Mouse (Mus musculus) kidney, adult 8-10 months (tissue): ENCODE measurements around the gene Tbx15.
A peak's percentile ranks its signal among the peaks of the same experiment; 100 is the strongest.

ENCODE experiments used
- DNase-seq, 2 experiments: peaks; one replicate each; pipeline ENCODE4 v3.0.0; 2022

Gene Tbx15

DNA sequence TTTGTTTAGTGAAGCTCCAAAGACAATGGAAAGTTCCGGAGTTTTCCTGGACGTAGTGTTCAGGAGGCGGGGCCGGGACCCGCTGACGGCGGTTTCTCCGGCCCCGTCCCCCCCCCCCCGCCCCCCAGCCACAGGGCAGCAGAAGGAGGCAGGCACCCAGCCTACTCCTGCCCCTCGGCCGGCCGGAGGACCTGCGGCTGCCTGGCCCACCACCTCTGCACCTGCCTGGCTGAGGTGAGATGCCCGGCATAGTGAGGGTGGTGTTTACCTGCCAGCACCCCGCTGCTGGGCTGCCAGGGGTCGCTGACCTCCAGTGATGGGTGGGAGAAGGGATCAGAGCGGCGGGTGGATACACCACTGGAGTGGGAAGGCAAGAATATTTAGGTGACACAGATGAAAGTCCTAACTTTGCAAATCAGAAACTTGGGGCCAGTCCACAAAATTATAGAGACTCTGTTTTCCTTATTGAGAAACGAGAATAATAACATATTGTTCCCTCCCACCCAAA, at the start of gene Tbx15:
Gene Tbx15, plus strand, starts transcription at position 169 of the 508 bp plus-strand sequence.
- no peak for DNase-seq

DNA sequence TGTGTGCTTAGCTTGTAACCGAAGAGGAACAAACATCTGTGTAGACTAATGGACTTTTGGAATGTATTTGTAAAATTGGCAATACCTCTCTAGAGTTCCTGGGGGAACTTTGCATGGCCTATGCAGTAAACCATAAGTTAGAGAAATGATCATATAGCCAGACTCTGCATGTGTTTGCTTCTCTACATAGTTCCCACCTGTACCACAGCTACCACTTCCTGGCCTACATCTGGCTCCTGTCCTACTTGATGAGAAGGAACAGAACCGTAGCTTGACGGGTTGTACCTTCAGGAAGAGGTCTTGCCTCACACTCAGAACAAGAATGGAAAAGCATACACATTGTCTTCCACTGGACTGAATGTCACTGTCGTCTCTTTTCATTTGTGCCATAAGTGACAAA, 46.6 kb upstream of the Tbx15 start:
- DNase-seq, result no peak

DNA sequence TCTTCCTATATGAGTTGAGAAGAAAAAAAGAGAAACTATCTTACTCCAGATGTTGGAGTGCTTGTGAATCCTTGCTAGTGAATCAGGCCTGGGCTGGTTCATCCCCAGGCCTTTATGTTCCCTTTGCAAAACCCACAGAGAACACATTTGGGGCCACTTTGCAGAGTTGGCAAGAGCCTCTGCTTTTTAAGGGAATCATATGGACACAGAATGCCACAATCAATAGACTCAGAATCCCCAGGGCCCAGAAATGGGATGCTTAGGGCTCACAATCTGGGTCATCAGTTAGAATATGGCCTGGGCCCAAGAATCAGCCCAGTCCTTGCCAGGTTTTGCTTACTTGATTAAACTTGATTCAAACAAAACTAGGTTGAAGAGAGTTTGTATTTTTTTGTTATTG, 36.9 kb upstream of the Tbx15 start:
- DNase-seq, result no peak

DNA sequence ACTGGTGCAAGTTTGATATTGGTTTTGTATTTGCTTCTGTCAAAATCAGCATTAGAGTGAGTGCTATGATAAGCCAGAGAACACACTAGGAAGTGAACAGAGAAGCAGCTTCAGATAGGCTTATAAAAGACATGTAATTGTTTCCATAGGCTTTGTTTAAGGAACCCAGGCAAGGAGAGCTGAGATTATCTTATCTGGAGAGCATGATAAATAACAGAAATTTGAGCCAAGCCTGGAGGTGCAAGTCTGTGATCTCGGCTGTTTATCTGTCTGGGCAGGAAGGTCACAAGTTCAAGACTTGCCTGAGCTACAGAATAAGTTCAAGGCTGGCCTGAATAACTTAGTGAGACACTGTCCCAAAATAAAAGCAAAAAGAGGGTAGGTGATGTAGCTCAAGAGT, 31.8 kb upstream of the Tbx15 start:
- no peak for DNase-seq

DNA sequence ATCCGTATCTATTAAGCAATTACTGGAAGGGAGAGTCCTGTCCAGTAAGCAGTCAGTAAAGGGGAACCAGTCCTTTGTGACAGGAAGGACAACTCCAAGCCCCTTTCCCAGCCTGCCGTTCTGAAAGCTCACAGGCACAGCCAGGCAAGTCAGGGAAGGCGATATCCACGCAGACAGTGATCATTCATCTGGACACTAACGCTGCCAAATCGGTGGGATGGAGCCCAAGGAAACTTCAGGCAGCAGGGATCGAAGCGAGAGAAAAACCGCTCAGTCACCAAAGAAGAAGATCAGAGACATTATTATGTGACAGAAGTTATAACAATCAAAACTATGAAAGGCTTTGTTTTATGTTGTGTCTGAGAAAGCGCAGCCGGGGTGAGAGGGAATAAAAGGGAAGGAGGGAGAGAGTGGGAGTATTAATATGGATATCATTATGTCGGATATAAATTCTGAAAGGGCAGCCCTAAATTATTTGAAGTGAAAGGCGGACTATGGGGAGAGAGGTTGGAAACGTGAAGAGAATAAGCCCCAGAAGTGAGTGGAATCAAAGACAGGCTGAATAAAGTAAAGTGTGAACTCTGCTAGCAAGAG, 29.0 kb upstream of the Tbx15 start:
- DNase-seq, result no peak

DNA sequence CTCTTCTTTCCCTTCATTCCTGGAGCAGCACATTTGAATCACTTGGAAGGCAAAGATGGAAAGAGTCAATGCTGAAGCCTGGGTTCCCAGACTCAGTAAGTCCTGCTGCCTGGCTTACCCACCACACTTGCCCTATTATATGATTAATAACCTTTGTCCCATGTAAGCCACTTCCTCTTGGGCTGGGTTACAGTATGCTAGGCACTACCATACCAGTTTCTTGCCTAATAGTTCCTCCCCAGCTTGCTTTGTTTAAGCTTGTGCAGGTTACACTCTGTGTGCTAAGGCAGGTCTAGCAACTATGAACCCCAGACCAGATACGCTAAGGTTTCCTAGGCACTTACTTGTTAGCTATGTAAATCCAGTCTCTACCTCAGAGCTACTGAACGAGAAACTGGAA, 12.4 kb upstream of the Tbx15 start:
- no peak for DNase-seq

DNA sequence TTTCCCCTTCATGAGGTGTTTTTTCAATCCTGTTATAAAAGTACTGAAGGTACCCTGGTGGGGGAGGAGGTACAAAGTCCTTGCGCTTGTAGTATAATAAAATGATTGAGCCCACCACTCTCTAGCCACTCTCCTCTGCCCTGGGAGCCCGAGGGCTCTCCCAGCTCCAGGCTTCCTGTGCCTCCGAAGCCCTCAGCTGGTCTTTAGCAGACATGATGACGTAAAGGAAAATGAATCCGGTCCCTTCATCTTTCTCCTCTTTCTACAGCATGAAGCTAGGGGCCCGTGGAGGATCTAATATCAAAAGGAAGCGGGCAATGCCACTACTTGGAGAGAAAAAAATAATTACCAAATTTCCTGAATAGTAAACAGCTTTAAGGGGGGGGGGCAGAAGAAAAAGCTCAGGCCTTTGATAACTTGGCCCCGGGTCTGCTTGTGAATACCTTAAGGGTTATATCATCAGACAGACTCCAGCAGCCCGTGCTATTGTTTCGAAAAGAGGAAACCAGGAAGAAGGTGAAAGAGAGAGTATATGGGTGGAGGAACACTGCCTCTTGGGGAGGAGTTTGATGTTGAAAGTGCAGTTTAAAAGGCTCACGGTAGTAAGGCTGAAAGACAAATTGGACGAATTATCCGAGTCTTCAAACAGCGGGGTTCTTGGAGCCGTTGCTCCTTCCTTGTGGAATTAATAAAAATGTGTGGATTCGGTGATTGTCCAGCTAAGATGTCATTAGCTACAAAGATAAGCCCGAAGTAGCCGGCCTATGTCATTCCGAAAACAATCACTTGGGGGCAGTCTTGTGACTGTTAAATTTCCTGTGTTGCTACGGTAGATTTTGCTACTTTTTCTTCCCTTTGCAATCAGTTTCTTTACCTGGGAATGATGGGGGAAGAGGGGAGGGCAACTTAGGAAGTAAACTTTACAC, 6.5 kb upstream of the Tbx15 start:
- peak; percentile 17 to 61 for DNase-seq

DNA sequence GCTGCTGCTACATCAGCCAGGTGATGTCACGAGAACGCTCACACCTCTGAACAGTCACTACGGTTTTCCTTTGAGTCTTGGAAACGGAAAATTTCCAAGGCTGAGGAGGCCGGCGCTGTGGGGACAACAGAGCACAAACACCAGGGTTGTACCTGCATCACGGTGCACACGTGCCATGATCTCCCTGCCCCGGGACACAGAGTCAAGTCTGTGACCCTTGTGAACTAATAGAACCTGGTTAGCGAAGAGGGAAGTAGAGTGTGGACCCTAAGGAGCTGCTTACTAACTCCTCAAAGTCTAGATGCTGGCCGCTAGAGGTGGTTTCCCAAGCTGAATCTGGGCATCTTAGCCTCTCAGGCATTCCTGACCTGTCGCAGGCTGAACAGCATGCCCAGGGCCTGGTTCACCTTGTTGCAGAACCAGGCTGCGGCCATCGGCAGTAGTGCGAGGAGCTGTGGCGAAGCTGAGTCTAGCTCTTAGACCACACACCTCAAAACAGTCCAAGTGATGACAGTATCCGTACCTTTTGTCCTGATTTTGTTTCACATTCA, 5.8 kb upstream of the Tbx15 start:
- DNase-seq, result no peak

DNA sequence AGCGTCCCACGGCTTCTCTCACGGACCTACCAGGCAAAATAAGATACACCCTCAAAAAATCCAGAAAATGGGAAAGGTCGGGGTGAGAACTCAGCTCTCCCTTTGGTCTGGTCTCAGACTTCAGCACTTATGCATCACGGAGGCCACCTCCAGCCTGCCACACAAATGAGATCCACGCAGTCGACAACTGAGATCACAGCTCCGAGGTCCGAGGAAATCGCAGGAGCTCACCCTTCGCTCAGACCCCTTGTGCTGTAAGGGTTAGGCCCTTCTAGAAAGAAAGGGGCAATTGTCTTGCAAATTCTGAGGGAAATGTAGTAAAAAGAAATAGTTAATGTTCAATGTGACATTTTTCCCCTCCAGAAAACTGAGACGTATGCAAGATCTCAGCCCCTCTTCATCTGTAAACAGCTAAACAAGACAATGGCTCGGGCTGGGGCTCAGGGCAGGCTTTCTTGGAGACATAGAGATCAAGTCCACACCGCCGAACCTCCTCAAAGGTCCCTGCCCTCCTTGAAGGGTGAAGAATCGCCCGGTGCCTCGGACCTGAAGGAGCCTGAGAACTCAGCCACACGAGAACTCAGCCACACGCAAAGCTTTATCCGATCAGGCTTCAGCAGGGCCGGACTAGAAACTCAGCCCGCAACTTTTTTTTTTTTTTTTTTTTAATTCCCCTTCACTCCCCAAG, 4.9 kb upstream of the Tbx15 start:
- no peak for DNase-seq

DNA sequence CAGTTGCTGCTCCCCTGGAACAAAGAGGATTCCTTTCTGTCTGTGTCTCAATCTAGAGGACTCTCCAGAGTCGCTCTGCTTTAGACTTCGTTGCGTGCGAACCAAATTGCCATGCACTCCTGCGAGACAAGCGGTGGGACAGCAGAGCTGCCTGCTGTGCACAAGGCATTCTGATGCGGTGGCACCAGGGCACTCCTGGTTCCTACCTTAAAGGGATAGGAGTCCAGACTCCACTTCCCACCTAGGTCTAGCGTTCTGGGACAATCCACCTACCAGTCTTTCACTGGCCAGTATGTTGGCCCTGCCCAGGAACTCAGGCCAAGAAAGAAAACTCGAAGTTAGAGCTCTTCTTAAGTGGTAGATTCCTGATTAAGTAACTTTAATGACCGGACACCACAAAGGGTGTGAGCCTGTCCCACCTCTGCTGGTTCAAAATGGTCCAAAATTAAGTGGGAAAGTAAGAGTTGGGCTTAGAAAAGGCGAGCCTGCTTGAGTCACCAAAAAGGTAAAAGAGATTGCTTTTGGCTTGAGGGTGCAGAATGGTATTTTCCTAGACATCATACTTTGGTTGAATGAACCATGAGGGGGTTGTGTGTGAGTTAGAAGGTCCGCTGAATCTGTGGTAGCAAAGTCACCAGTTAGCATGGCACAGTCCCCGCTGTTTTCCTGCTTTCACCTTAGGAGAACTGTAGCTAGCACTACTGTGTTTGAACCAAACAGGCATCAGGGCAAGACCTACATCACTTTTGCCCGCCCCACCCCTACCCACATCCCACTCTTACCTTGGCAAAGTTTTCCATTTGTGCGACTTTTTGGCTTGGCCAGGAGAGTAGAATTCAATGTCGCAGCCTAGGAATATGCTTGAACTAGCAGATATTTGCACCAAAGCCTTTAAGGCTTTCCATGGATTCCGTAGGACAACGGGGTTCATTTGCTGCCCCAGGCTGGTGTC, 4.1 kb upstream of the Tbx15 start:
- no peak for DNase-seq

DNA sequence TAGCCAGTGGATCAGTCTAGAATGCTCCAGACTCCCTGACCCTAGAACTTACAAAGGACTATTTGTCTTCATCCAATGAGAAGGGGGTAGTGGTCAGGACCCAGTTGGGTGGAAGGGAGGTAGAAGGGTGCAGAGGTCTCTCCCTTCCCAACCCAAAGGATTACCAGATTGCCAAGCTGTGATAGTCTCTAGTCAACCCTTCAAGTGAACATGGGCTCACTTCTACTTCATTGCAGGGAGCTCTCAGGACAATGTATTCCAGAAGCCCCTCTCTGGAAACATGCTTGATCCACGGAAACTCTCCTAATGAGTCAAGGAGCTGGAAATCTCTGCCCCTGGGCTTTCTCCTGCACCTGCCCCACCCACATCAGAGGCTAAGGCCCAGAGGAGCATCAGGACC, 1.5 kb upstream of the Tbx15 start:
- DNase-seq, result no peak

DNA sequence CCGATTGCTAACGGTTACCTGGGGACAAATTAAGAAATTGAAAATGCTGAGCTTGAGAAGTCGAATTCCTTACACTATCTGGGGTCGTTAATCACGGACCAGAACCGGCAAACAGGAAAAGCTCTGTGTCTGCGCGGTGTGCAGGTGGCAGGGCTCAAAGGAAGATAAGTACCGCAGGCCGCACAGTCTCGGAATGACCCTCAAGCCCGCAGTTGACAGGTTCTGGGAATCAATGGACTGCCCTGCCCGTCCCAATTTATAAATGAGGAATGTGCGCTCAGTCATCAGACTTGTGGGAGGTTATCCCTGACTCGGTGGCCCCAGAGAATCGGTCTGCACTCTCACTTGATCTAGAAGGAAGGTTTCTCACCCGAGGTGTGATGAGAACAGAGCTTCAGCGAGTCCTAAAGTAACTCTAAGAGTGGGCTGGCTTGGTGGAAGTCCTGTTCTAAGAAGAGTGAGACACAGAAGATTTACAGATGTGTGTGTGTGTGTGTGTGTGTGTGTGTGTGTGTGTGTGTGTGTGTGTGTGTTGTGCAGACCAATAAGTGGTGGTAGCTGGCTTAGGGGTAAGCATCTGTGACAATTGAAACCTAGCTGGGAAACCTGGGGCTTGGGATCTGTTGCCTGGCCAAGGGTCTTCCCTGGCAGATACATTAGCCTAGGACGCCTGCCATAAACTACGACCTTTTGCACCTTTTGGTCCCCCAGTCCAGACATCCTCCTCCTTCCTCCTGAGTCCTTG, 708 bp upstream of the Tbx15 start:
- no peak for DNase-seq

DNA sequence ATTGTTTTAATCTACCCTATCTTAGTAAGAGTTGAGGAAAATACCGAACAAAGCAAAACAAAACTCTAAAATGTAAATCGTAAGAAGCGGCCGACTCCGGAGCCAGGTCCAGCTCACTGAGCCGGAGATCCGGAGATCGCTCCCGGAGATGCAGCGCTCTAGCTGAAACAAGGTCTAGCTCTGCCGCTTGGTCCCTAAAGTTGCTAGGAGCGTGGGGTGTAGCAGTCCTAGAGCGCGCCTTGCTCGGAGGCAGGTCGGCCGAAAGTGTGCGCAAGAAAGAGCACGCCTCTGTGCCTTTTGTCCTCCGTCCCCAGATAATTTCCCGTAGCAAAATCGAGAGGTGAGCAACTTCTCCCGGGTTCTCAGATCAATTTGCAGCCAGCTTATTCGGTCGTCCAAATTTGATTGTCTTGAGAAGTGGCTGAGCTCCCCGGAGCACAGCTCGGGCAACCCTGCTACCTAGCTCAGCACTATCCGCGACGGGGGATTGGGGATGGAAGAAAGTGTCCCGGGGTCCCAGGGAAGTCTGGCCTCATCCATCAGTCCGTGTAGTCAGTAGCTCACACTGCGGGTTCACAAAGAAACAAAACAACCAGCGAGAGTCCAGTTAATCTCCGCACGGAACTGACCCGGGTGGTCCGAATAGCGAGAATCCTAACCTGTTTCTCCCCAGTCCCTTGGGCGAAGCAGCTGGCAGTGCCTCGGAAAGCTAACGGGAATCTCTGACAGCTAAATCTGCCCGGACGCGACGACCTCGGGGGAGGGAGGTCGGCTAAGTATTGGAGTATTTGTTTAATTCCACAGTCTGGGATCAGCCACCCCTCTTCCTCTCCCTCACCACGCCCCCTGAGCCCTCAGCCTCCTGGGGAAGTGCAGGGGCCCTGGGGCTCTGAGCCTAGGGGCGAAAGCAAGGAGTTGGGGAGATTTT, 894 bp downstream of the Tbx15 start:
- no peak for DNase-seq

DNA sequence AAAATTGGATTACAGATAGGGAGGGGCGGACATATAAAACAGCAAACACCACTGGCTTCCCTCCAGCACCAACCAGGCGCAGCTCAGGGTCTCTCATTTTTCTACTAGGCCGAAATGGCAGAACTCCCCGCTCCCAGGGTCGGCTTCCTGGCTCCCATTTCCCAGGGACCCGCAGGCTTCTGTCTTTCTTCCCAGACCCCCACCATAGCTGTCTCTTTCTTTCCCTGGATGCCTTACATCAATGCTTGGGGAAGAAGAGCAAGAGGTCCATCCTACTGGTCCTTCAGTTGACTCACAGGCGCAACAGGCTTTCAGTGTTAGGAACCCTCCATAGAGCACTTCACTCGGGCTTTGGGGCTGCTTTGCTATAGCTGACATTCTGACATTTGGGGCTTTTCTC, 2.3 kb downstream of the Tbx15 start:
- DNase-seq, result no peak

DNA sequence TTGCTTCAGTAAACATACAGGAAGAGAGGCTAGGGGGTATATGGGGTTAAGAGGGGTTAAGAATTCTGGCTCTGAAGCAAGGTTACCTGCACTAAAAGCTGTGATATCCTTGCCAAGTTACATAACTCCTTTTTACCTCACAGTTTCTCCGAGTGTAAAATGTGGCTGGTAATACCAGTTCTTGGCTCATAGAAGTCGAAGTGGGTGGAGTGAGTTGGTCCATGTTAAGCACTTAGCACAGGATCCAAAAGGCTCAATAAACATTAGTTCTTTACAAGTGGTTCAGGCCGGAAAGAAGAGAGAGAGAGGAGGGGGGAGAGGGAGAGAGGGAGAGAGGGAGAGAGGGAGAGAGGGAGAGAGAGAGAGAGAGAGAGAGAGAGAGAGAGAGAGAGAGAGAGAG, 5.2 kb downstream of the Tbx15 start:
- DNase-seq, result no peak

DNA sequence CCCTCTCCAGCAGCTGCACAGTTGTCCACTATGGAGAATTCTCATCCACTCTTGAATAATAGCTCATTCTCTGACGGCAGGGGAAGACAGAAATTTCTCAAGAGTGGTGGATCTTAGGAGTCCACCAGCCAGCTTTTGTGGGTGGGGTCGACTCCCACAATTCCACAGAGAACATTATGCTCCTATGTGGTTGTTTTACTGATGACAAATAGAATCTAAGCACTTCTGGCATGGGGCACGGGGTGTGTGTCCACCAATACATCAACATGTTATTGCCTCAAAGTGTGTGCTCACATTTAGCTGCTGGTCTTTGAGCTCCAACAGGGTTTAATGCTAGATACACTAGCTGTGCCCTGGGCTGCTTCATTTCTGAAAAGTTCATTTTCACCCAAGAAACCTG, 6.4 kb downstream of the Tbx15 start:
- no peak for DNase-seq

DNA sequence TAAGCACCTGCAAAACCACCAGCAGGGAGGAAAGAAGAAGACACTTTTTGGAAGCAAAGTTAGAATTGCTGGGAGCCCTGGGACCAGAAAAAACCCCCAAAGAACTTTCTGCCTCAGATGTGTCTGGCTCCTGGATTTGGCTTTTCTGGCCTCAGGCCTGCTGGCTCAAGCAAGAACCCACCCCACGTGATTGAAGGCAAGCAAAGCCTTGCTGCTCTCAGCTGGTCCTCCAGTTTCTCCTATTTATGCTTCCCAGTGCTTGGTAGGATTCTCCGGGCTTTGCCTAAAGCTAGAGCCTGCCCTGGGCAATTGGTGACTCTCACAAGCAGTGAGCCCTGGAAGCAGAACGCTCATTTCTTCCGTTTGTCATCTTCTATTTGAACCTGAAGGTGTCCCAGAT, 7.4 kb downstream of the Tbx15 start:
- DNase-seq, result no peak

DNA sequence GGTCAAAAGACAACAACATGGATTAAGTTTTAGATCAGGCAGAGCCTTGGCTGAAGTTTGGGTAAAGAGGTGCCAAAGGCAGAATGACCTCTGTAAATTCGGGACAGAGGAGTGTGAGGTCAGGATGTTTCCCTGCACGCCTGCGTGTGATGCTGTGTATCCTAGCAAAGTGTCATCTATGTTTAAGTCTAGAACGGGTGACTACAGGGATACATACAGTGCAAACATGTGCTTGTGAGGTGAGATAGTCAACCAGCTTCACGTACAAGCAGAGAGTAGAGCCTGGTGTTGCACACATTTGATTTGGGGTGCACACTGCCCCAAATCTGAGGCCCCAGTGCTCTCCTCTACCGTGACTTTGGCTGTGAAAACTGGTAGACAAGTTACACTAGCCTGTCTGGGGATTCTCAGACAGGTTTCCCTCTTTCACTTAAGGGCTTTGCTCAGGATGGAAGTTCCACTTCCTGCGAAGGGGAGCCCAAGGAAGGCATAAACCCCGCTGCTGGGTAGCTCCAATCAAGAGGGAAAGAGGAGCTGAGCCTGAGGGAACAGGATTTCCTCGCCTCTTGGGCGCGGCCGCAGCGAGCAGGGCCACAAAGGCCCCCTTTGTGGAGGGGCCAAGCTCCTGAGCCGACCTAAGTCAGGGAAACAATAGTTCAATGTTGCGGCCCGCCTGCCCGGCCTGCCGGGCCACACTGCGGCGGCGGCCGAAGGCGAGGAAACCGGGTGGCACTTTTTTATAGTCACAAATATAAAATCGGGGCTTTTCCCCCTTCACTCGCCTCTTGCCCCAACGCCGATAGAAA, 8.0 kb downstream of the Tbx15 start:
- DNase-seq, result no peak

DNA sequence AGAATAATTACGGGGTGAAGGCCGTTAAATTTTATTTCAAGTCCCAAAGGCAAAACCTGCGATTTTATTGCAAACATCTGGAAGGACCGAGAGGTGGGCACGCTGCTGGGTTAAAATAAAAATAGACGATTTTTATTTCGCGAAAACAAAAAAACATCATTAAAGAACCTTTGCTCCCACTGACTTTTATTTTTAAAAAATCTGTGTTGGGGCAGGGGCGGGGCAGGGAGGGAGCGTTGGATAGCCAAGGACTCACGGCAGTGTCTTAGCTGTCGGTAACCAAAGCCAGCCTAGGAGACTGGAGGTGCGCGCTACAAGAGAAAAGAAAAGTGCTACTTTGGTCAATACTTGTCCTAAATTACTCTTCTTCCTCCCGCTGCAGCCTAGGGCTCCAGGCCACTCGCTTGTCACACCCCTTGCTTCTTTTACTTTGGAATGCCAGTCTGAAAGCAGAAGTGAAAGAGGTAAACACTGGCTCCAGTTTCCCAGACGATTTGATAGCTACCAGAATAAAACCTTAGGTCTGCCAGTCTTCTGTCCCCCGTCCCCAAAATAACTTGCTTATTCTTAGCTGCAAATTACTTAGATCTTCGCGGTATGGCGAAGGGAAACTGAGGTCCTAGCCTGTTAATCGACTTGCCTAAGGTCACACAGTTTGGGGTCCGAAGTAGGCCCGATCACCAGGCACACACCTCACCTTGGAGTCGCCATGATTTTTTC, 8.8 kb downstream of the Tbx15 start:
- DNase-seq, result no peak
